Mouse (Mus musculus): ENCODE results near the gene Boll.

The Boll gene

GRCm38 (mm10) chr1:55238496-55238895 is 124.8 kb downstream of the Boll start:
- peak; percentile 40 for DNase-seq (ENCODE audit: low read depth, low spot score)

GRCm38 (mm10) chr1:55237643-55238161 is 125.6 kb downstream of the Boll start:
- peak; percentile 55 for DNase-seq (ENCODE audit: low read depth, low spot score)

GRCm38 (mm10) chr1:55236890-55237642 is 126.2 kb downstream of the Boll start, which contains the start of gene Mars2:
Mars2 (plus strand) TSS chr1:55237177.
- peak; percentile 96 for DNase-seq (ENCODE audit: low read depth, low spot score)

GRCm38 (mm10) chr1:55236487-55236886 is 126.8 kb downstream of the Boll start:
- DNase-seq (ENCODE audit: low read depth, low spot score): no peak

- no peak for DNase-seq (ENCODE audit: low read depth, low spot score)
These were observed 128.3 kb downstream of the Boll start for GRCm38 (mm10) chr1:55234910-55235520.

GRCm38 (mm10) chr1:55228256-55228884 is 134.9 kb downstream of the Boll start:
- DNase-seq (ENCODE audit: low read depth, low spot score): peak; percentile 71

- peak; percentile 44 for DNase-seq (ENCODE audit: low read depth, low spot score)
These were observed 135.9 kb downstream of the Boll start for GRCm38 (mm10) chr1:55227376-55227775.

- DNase-seq (ENCODE audit: low read depth, low spot score): peak; percentile 80
These were observed 137.0 kb downstream of the Boll start, which contains the start of gene Rftn2 for GRCm38 (mm10) chr1:55226011-55226857. Rftn2 (minus strand) TSS chr1:55226782.

GRCm38 (mm10) chr1:55225398-55225797 is 137.9 kb downstream of the Boll start:
- DNase-seq (ENCODE audit: low read depth, low spot score): peak; percentile 55

- DNase-seq (ENCODE audit: low read depth, low spot score): no peak
These were observed 139.2 kb downstream of the Boll start for GRCm38 (mm10) chr1:55224111-55224510.

GRCm38 (mm10) chr1:55223026-55223425 is 140.2 kb downstream of the Boll start:
- no peak for DNase-seq (ENCODE audit: low read depth, low spot score)

- no peak for DNase-seq (ENCODE audit: low read depth, low spot score)
These were observed 141.9 kb downstream of the Boll start for GRCm38 (mm10) chr1:55221352-55221751.

GRCm38 (mm10) chr1:55217191-55217590 is 146.1 kb downstream of the Boll start:
- DNase-seq (ENCODE audit: low read depth, low spot score): no peak

GRCm38 (mm10) chr1:55215185-55215813 is 148.0 kb downstream of the Boll start:
- DNase-seq (ENCODE audit: low read depth, low spot score): no peak

- DNase-seq (ENCODE audit: low read depth, low spot score): no peak
These were observed 149.3 kb downstream of the Boll start for GRCm38 (mm10) chr1:55213936-55214335.

GRCm38 (mm10) chr1:55213475-55213874 is 149.8 kb downstream of the Boll start:
- no peak for DNase-seq (ENCODE audit: low read depth, low spot score)

GRCm38 (mm10) chr1:55212771-55213170 is 150.5 kb downstream of the Boll start:
- no peak for DNase-seq (ENCODE audit: low read depth, low spot score)

- no peak for DNase-seq (ENCODE audit: low read depth, low spot score)
These were observed 152.2 kb downstream of the Boll start for GRCm38 (mm10) chr1:55211081-55211480.

GRCm38 (mm10) chr1:55210202-55210965 is 152.9 kb downstream of the Boll start:
- no peak for DNase-seq (ENCODE audit: low read depth, low spot score)

- no peak for DNase-seq (ENCODE audit: low read depth, low spot score)
These were observed 154.6 kb downstream of the Boll start for GRCm38 (mm10) chr1:55208500-55209140.

Data from 3T3-L1 (cell line).